Mouse (Mus musculus) intestine, embryonic 15.5 days (tissue): ENCODE results near the gene Isoc2b. TPM values are rescaled to one million over a fixed set of nuclear protein-coding genes. Genes with fewer than 3 reads are reported as not detected.
"Not testable (repeated sequence)": the region's sequence is repeated elsewhere in the genome, so short reads cannot be mapped to it uniquely, and the experiment has no call there.

ENCODE experiments used
- ATAC-seq: fragments of 200-750 bp; cut with Nextera tagmentation; 2 replicates; pipeline ENCODE4 v1.8.0; 2017; ENCODE audit warnings: moderate TSS enrichment, moderate library complexity
- H3K27ac ChIP-seq: fragments of 300-500 bp; sonication (generic); 2 replicates; pipeline ENCODE4 v1.5.1; 2015; ENCODE audit warnings: mild to moderate bottlenecking, inconsistent platforms
- H3K27me3 ChIP-seq: fragments of 300-500 bp; sonication (generic); replicated peaks from 2 replicates; pipeline ENCODE4 v1.6.1; 2015; ENCODE audit warnings: inconsistent platforms
- H3K36me3 ChIP-seq: fragments of 300-500 bp; sonication (generic); 2 replicates; pipeline ENCODE4 v1.6.1; 2015; ENCODE audit warnings: inconsistent platforms
- H3K4me1 ChIP-seq: fragments of 300-500 bp; sonication (generic); replicated peaks from 2 replicates; pipeline ENCODE4 v1.6.1; 2015; ENCODE audit warnings: inconsistent platforms
- H3K4me2 ChIP-seq: fragments of 300-500 bp; sonication (generic); replicated peaks from 2 replicates; pipeline ENCODE4 v1.6.1; 2015; ENCODE audit warnings: mild to moderate bottlenecking, inconsistent platforms
- H3K4me3 ChIP-seq: fragments of 300-500 bp; sonication (generic); replicated peaks from 2 replicates; pipeline ENCODE4 v1.5.1; 2015; ENCODE audit warnings: inconsistent platforms
- H3K9ac ChIP-seq: fragments of 300-500 bp; sonication (generic); 2 replicates; pipeline ENCODE4 v1.6.1; 2015; ENCODE audit warnings: inconsistent platforms
- H3K9me3 ChIP-seq: fragments of 300-500 bp; sonication (generic); 2 replicates; pipeline ENCODE4 v1.6.1; 2016; ENCODE audit warnings: inconsistent platforms
- WGBS: fragments of 180-500 bp; shearing (Covaris S2); methylation state at CpG from one replicate; pipeline ENCODE4 v1.1.7; 2015; 5-methylcytosine and 5-hydroxymethylcytosine counted together
- polyA plus RNA-seq: library from polyadenylated mRNA; unstranded; fragments of >200 nt; fragmentation: Nextera tagmentation; extraction: Ambion mirVana; gene quantifications from 2 replicates; pipeline ENCODE4 v1.2.1, GENCODE M21; 2015

Gene Isoc2b
- polyA plus RNA-seq, 1 experiment from 2014 or later: 9.7 TPM

DNA sequence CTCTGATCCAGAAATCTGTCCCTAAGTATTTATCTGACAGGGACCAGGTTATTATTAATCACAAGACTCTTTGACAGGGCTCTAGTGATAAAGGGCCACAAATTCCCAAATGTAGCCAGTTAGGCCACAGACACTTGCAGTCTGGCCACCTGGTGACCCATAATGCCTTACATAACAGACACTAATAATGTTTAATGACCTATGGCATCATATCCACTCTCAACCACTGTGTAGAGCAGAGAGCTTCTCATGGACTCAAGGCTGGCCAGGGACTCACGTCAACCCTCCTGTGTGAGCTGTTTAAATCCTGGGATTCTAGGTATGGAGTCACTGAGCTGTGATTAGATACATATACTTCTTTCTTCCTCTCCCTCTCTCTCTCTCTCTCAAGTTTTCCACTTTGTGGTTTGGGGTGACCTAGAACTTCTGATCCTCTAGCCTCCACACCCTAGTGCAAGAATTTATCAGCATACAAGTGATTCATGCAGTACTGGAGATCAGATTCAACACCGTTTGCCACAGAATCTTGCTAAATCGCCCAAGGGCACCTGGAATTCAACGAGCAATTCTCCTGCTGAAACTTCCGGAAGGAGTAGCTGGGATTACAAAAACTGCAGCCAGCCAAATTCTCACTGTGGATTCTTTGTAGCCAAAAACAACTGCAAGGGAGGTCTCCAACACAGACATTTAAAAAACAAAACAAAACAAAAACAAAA, 5.8 kb downstream of the Isoc2b start:
- Histone ChIP-seq H3K9me3 (no peaks in the 10 kb centered on the region), H3K36me3 (no peaks in the 10 kb centered on the region), H3K27ac (no peak overlapping the region), H3K4me1 (peaks cover 9% of the 10 kb centered on the region; the same call in 1 of the 2 replicates), H3K27me3 (no peaks in the 10 kb centered on the region), H3K4me3 (no peak overlapping the region), H3K9ac (no peak overlapping the region), H3K4me2 (no peak overlapping the region)
- WGBS: 82% methylated on average over 5 of the region's 5 CpGs
- ATAC-seq: no peak

DNA sequence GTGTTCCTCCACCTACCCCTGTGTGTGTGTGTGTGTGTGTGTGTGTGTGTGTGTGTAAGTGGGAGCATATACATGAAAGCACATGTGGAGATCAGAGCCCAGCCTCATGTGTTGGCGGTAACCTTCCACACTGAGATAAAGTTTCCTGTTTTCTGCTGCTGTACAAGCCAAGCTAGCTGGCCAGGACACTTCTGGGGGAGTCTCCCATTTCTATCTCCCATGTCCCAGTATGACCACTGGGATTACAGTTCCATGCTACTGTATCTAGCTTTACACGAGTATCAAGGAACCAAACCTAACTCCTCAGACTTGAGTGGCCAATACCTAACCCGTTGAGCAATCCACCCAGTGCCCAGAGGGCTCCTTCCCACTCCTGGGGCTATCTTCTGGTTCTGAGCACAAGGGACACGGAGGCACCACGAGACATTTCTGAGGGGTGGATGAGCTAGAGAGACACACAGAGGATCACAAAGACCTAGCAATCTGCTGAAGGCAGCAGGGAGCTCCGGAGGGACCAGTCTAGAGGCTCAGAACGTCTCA, 6.4 kb downstream of the Isoc2b start:
- H3K36me3 ChIP-seq: no peaks in the 10 kb centered on the region
- peaks cover 9% of the 10 kb centered on the region; the same call in 1 of the 2 replicates for H3K4me1 ChIP-seq
- H3K4me2 ChIP-seq: no peak overlapping the region
- H3K4me3 ChIP-seq: no peak overlapping the region
- no peaks in the 10 kb centered on the region for H3K27me3 ChIP-seq
- no peaks in the 10 kb centered on the region for H3K9me3 ChIP-seq
- no peak overlapping the region for H3K9ac ChIP-seq
- H3K27ac ChIP-seq: no peak overlapping the region
- no peak for ATAC-seq
- WGBS: 75% methylated on average over 7 of the region's 7 CpGs

DNA sequence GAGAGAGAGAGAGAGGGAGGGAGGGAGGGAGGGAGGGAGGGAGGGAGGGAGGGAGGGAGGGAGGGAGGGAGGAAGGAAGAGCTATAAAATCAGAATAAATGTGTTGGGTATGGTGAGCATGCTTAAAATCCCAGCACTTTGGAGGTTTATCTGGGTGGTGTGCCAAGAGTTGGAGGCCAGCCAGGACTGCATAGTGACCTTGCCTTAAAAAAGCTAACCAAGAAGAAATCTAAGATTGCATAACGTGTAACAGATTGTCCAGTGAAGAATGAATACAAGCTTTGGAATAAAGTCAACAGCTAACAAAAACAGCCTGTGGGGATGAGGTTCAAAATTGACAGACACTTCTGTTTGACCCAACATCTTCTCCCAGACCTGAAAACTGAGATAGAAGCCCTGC, 7.0 kb downstream of the Isoc2b start:
- H3K27me3 ChIP-seq: no peaks in the 10 kb centered on the region
- H3K4me3 ChIP-seq: no peak overlapping the region
- H3K36me3 ChIP-seq: no peaks in the 10 kb centered on the region
- H3K27ac ChIP-seq: no peak overlapping the region
- ATAC-seq: no peak
- H3K4me2 ChIP-seq: no peak overlapping the region
- H3K4me1 ChIP-seq: peaks cover 9% of the 10 kb centered on the region; the same call in 1 of the 2 replicates
- H3K9me3 ChIP-seq: no peaks in the 10 kb centered on the region
- WGBS: 29% methylated on average over 1 of the region's 1 CpGs
- H3K9ac ChIP-seq: no peak overlapping the region

DNA sequence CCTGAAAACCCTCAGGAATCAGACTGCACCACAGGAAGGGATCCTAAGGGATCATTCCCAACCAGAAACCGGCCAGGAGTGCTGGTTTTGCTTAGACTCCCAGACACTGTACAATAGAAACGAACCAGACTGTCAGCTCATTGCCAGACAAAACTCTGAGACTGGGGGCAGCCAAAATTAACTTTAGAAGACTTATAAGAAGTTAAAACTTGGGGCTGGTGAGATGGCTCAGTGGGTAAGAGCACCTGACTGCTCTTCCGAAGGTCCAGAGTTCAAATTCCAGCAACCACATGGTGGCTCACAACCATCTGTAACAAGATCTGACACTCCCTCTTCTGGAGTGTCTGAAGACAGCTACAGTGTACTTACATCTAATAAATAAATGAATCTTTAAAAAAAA, 9.1 kb downstream of the Isoc2b start:
- ATAC-seq, H3K4me3 ChIP-seq, H3K27ac ChIP-seq, H3K27me3 ChIP-seq, H3K4me1 ChIP-seq, H3K9me3 ChIP-seq, H3K4me2 ChIP-seq, H3K9ac ChIP-seq, H3K36me3 ChIP-seq: not testable (repeated sequence)
- WGBS: 68% methylated on average over 3 of the region's 3 CpGs

DNA sequence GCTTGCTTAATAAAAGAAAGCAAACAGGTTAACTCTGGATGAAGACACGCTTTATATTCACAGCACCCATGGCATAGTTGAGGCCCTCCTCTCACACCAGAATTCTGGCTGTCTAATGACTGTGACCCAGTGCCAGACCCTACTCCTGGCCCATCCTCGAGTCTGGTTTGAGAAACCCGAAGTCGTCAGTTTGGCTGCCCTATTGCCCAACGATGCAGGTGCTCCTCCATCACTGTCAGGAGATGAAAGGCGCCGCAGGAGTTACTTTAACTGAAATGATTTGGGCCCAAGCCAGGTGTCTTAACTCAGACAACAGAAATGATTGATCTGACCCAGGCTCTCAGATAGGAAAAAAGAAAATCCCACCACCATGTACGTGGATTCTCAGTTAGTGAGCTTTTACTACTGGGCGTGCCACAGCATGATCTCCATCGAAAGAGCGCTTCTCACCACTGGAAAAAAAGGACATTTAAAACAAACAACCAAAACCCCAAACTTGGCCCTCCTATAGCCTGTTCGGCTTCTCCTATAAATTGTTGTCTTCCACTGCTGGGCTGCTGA, 10.6 kb downstream of the Isoc2b start:
- 50% methylated on average over 12 of the region's 12 CpGs for WGBS

DNA sequence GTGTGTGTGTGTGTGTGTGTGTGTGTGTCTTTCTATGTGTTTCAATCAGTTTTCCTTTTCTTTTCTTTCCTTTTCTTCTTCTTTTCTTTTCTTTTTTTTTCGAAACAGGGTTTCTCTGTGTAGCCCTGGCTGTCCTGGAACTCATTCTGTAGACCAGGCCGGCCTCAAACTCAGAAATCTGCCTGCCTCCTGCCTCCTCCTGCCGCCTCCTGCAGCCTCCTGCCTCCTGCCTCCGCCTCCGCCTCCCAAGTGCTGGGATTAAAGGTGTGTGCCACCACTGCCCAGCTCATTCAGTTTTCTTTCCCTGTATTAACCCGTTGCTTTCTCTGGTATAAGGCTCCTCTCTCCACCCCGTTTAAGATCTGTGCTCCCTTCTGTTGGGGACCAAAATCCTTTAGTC, 12.7 kb downstream of the Isoc2b start:
- no peak for ATAC-seq
- Histone ChIP-seq H3K4me1 (no peaks in the 10 kb centered on the region), H3K4me2 (no peak overlapping the region), H3K9ac (no peak overlapping the region), H3K27ac (no peak overlapping the region), H3K36me3 (no peaks in the 10 kb centered on the region), H3K27me3 (no peaks in the 10 kb centered on the region), H3K9me3 (no peaks in the 10 kb centered on the region), H3K4me3 (no peak overlapping the region)
- 62% methylated on average over 7 of the region's 7 CpGs for WGBS

More for the DNA sequence above, 10.6 kb downstream of the Isoc2b start:
- ATAC-seq: no peak; the same call in 1 of the 2 replicates
- Histone ChIP-seq H3K4me2 (no peak overlapping the region), H3K27me3 (no peaks in the 10 kb centered on the region), H3K27ac (no peak overlapping the region), H3K36me3 (no peaks in the 10 kb centered on the region), H3K9me3 (no peaks in the 10 kb centered on the region), H3K4me1 (no peaks in the 10 kb centered on the region), H3K9ac (no peak overlapping the region), H3K4me3 (no peak overlapping the region)

DNA sequence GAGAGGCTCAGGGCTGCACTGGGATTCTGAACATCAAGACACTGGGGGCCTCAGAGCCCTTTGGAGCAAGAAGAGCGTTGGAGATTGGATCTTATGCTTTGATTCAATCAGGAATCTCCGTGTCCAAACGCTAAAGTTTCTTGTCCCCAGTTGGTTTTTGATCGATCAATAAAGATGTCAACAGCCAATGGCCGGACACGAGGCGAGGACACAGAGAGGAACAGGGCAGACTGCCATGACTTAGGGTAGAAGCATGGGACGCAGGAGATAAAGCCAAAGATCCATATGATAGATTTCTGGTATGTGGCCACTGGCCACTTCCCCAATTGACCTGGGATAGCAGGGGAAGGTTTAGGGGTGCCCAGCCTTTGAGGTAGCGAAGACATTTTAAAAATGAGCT, 13.6 kb downstream of the Isoc2b start:
- Histone ChIP-seq H3K9me3 (no peaks in the 10 kb centered on the region), H3K27me3 (no peaks in the 10 kb centered on the region), H3K4me1 (no peaks in the 10 kb centered on the region), H3K27ac (no peak overlapping the region), H3K4me3 (no peak overlapping the region), H3K9ac (no peak overlapping the region), H3K36me3 (no peaks in the 10 kb centered on the region), H3K4me2 (no peak overlapping the region)
- no peak for ATAC-seq
- 84% methylated on average over 9 of the region's 9 CpGs for WGBS

DNA sequence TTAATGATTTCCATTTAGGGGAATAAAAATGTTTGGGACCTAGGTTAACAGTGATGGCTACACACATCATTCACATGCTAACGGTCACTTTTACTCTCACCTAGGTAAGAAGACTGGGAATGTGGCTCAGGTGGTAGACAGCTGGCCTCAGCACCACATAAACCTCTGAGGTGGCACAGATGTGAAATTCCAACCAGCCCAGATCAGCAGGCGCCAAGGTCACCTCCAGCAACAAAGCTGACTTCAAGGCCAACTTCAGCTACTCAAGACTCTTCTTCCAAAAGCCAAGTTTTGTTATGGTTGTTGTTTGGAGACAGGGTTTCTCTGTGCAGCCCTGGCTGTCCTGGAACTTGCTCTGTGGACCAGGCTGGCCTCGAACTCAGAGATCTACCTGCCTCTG, 16.4 kb downstream of the Isoc2b start:
- Histone ChIP-seq H3K27me3 (no peaks in the 10 kb centered on the region), H3K36me3 (no peaks in the 10 kb centered on the region), H3K4me1 (no peaks in the 10 kb centered on the region), H3K9ac (no peak overlapping the region), H3K27ac (no peak overlapping the region), H3K4me2 (no peak overlapping the region), H3K4me3 (no peak overlapping the region), H3K9me3 (no peaks in the 10 kb centered on the region)
- WGBS: 73% methylated on average over 3 of the region's 3 CpGs
- ATAC-seq: no peak

DNA sequence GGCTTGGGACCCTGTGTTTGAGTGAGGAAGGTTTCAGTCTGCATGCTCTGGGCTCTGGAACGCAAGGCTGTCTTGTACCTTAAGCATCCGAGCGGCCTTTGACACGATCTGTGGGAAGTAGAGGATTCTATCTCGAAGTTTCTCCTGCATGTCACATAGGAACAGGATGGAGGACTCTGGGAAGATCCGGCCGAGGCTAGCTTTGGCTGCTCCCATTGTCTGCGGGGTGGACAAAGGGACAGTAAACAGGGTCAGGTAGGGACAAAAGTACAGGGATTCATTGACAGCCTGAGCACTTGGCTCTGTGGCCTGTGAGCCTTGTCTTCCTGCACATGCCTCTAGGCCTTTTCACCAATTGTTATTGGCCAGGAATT, 18.8 kb downstream of the Isoc2b start:
- ATAC-seq: no peak
- Histone ChIP-seq H3K9me3 (no peaks in the 10 kb centered on the region), H3K27me3 (no peaks in the 10 kb centered on the region; the same call in 1 of the 2 replicates), H3K27ac (no peak overlapping the region), H3K4me1 (no peaks in the 10 kb centered on the region), H3K9ac (no peak overlapping the region), H3K4me3 (no peak overlapping the region), H3K4me2 (no peak overlapping the region), H3K36me3 (no peaks in the 10 kb centered on the region)
- WGBS: 67% methylated on average over 8 of the region's 8 CpGs

DNA sequence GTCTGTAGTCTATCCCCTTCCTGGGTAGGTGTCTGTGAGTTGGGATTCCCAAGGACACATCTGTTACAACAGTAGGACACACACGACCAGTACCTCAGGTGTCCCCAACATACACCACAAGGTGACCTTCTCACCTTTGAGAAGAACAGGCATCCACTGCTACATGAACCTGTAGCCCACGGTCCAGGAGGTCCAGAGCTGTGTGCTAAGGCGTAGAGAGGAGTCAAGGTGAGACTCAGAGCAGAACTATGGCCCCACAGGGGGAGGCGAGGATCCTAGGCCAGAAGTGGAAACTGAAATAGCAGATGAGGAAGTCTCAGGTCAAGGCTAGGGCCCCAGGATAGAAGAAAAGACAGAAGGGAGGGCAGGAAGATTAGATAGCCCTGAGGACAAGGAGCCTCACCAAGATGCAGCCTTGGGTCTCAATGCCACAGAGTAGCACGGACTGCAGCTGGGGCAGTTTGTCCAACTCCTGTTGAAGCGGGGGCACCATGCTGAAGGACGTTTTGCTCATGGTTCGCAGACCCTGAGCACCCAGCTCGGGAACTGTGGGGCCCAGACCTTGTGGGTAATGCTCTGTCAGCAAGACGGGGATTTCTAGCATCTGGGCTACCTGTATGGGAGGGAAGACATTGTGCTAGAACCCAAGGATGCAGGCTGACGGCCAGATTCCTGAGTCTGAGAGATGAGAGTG, 19.3 kb downstream of the Isoc2b start:
- Histone ChIP-seq H3K4me3 (no peak overlapping the region), H3K27ac (no peak overlapping the region), H3K4me2 (no peak overlapping the region), H3K9me3 (no peaks in the 10 kb centered on the region), H3K36me3 (no peaks in the 10 kb centered on the region), H3K9ac (no peak overlapping the region), H3K4me1 (no peaks in the 10 kb centered on the region), H3K27me3 (no peaks in the 10 kb centered on the region; the same call in 1 of the 2 replicates)
- ATAC-seq: no peak
- 74% methylated on average over 11 of the region's 11 CpGs for WGBS

DNA sequence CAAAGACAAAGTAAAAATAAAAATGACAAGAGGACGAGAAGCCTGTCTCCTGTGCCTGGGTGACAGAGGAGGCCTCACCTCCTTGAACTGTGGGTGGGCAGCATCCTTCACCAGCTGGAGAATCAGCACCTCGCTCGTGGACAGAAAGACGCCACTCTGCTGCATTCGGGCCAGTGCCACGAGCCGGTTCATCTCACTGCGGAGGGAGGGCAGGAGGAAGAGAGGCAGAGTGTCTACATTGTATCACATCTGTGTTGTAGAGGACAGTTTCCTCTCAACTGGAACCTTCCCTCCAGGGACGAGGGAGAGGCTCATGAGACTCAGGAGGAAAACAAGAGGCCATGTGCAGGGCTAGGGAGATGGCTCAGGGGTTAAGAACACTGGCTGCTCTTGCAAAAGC, 20.7 kb downstream of the Isoc2b start:
- Histone ChIP-seq H3K36me3 (no peaks in the 10 kb centered on the region), H3K27ac (no peak overlapping the region), H3K27me3 (peaks cover 10% of the 10 kb centered on the region), H3K4me3 (no peak overlapping the region), H3K4me1 (peaks cover 6% of the 10 kb centered on the region), H3K4me2 (no peak overlapping the region), H3K9ac (no peak overlapping the region), H3K9me3 (no peaks in the 10 kb centered on the region)
- 50% methylated on average over 9 of the region's 9 CpGs for WGBS
- ATAC-seq: no peak

DNA sequence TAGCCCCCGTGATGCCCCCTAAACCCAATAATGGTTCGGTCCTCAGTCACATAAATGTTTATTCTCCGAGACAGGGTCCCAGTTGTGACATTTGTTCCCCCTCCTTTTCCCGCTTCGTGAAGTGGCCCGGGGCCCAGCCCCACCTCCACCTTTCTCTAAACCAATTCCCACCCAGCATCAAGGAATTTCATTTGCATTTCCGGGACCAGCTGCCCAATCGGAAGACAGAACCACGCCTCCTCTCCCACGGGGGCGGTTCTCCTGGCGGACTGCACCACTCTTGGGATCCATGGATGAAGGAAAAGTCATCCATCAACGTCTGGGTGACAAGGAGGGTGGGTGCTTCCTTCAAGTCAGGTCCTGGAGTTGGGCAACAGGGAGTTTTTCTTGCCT, 25.1 kb downstream of the Isoc2b start:
- Histone ChIP-seq H3K36me3 (no peaks in the 10 kb centered on the region), H3K27ac (no peak overlapping the region), H3K27me3 (peaks cover 39% of the 10 kb centered on the region), H3K4me3 (peak overlapping the region; percentile 41), H3K9me3 (no peaks in the 10 kb centered on the region), H3K4me2 (peak overlapping the region; percentile 91), H3K4me1 (peaks cover 18% of the 10 kb centered on the region), H3K9ac (peak overlapping the region; percentile 22; the same call in 1 of the 2 replicates)
- ATAC-seq: peak; percentile 90
- WGBS: 2% methylated on average over 13 of the region's 13 CpGs
